Mouse (Mus musculus) megakaryocyte, embryonic 14.5 days (primary cell): ENCODE measurements at regions not wholly inside any gene's neighbourhood (a gene's known extent, or its start where the extent isn't known, plus 50 kb on each side); places are given as distances from the start of the nearest gene placed in this dataset.

ENCODE experiments used
- FLI1 ChIP-seq: IDR thresholded peaks from 2 replicates; pipeline ENCODE4 v1.6.1; 2012; ENCODE audit warnings: low read length, inconsistent platforms, mixed read lengths
- GATA1 ChIP-seq: IDR thresholded peaks from 3 replicates; pipeline ENCODE4 v1.6.1; 2012; ENCODE audit warnings: mixed read lengths, low read length, inconsistent platforms, borderline replicate concordance

GRCm38 (mm10) chr5:49642439-49642838, 117.7 kb upstream of the Kcnip4 start:
- TF ChIP-seq GATA1 (no peak), FLI1 (no peak)
